Mouse (Mus musculus): ENCODE measurements at regions not wholly inside any gene's neighbourhood (a gene's known extent, or its start where the extent isn't known, plus 50 kb on each side); places are given as distances from the start of the nearest gene placed in this dataset.

GRCm38 (mm10) chr3:38207867-38208266 lies 276.8 kb downstream of the Ankrd50 start:
- no peak overlapping the region for H3K4me2 ChIP-seq (ENCODE audit: low read length)
- no peaks in the 10 kb centered on the region for H3K9me3 ChIP-seq (ENCODE audit: control insufficient read depth, low read length)
- 88% methylated on average over 1 of the region's 1 CpGs for WGBS
- no peaks in the 10 kb centered on the region for H3K27me3 ChIP-seq (ENCODE audit: control insufficient read depth, insufficient read depth, low read length)
- no peak for ATAC-seq (ENCODE audit: insufficient number of reproducible peaks, insufficient read depth, low FRiP score, low read depth)
- H3K9ac ChIP-seq (ENCODE audit: low read length): no peak overlapping the region
- H3K36me3 ChIP-seq (ENCODE audit: control insufficient read depth, insufficient read depth, low read length): no peaks in the 10 kb centered on the region
- H3K4me1 ChIP-seq (ENCODE audit: control insufficient read depth in 2 of 2, insufficient read depth in 2 of 2, low read length in 2 of 2): 0 out of 4 replicates have a peak, but pooled peaks cover 0 to 2% of the 10 kb centered on the region in 2 experiments
- no peak overlapping the region for H3K27ac ChIP-seq (replicated peaks in 1 of 2; ENCODE audit: control insufficient read depth in 1 of 2, insufficient read depth in 1 of 2, low read depth in 2 of 2, low read length in 2 of 2)
- no peak overlapping the region for H3K4me3 ChIP-seq (ENCODE audit: control insufficient read depth in 1 of 2, insufficient read depth in 1 of 2, low read depth in 1 of 2, low read length in 2 of 2)

GRCm38 (mm10) chr3:38201861-38202656 lies 282.6 kb downstream of the Ankrd50 start:
- no peak for ATAC-seq (ENCODE audit: insufficient number of reproducible peaks, insufficient read depth, low FRiP score, low read depth)
- WGBS: 54% methylated on average over 10 of the region's 10 CpGs
- Histone ChIP-seq H3K36me3 (ENCODE audit: control insufficient read depth, insufficient read depth, low read length) (no peaks in the 10 kb centered on the region), H3K4me3 (ENCODE audit: control insufficient read depth in 1 of 2, insufficient read depth in 1 of 2, low read depth in 1 of 2, low read length in 2 of 2) (no peak overlapping the region), H3K27ac (replicated peaks in 1 of 2; ENCODE audit: control insufficient read depth in 1 of 2, insufficient read depth in 1 of 2, low read depth in 2 of 2, low read length in 2 of 2) (no peak overlapping the region), H3K9me3 (ENCODE audit: control insufficient read depth, low read length) (no peaks in the 10 kb centered on the region), H3K27me3 (ENCODE audit: control insufficient read depth, insufficient read depth, low read length) (no peaks in the 10 kb centered on the region), H3K9ac (ENCODE audit: low read length) (no peak overlapping the region), H3K4me2 (ENCODE audit: low read length) (no peak overlapping the region), H3K4me1 (ENCODE audit: control insufficient read depth in 2 of 2, insufficient read depth in 2 of 2, low read length in 2 of 2) (no peaks in the 10 kb centered on the region)

GRCm38 (mm10) chr3:38194001-38194400 lies 290.6 kb downstream of the Ankrd50 start:
- Histone ChIP-seq H3K36me3 (ENCODE audit: control insufficient read depth, insufficient read depth, low read length) (no peaks in the 10 kb centered on the region), H3K4me2 (ENCODE audit: low read length) (no peak overlapping the region), H3K9me3 (ENCODE audit: control insufficient read depth, low read length) (no peaks in the 10 kb centered on the region), H3K4me1 (ENCODE audit: control insufficient read depth in 2 of 2, insufficient read depth in 2 of 2, low read length in 2 of 2) (no peaks in the 10 kb centered on the region), H3K4me3 (ENCODE audit: control insufficient read depth in 1 of 2, insufficient read depth in 1 of 2, low read depth in 1 of 2, low read length in 2 of 2) (no peak overlapping the region), H3K9ac (ENCODE audit: low read length) (no peak overlapping the region), H3K27me3 (ENCODE audit: control insufficient read depth, insufficient read depth, low read length) (no peaks in the 10 kb centered on the region), H3K27ac (replicated peaks in 1 of 2; ENCODE audit: control insufficient read depth in 1 of 2, insufficient read depth in 1 of 2, low read depth in 2 of 2, low read length in 2 of 2) (no peak overlapping the region)
- ATAC-seq (ENCODE audit: insufficient number of reproducible peaks, insufficient read depth, low FRiP score, low read depth): no peak
- 68% methylated on average over 4 of the region's 4 CpGs for WGBS

- no peaks in the 10 kb centered on the region for H3K4me1 ChIP-seq (ENCODE audit: control insufficient read depth in 2 of 2, insufficient read depth in 2 of 2, low read length in 2 of 2)
- no peaks in the 10 kb centered on the region for H3K36me3 ChIP-seq (ENCODE audit: control insufficient read depth, insufficient read depth, low read length)
- no peak for ATAC-seq (ENCODE audit: insufficient number of reproducible peaks, insufficient read depth, low FRiP score, low read depth)
- no peaks in the 10 kb centered on the region for H3K27me3 ChIP-seq (ENCODE audit: control insufficient read depth, insufficient read depth, low read length)
- no peak overlapping the region for H3K9ac ChIP-seq (ENCODE audit: low read length)
- H3K4me3 ChIP-seq (ENCODE audit: control insufficient read depth in 1 of 2, insufficient read depth in 1 of 2, low read depth in 1 of 2, low read length in 2 of 2): no peak overlapping the region
- no peak overlapping the region for H3K4me2 ChIP-seq (ENCODE audit: low read length)
- no peaks in the 10 kb centered on the region for H3K9me3 ChIP-seq (ENCODE audit: control insufficient read depth, low read length)
- H3K27ac ChIP-seq (replicated peaks in 1 of 2; ENCODE audit: control insufficient read depth in 1 of 2, insufficient read depth in 1 of 2, low read depth in 2 of 2, low read length in 2 of 2): no peak overlapping the region
- 81% methylated on average over 3 of the region's 3 CpGs for WGBS
Measured at GRCm38 (mm10) chr3:38187406-38187896, 297.2 kb downstream of the Ankrd50 start.

GRCm38 (mm10) chr3:38186503-38186902 lies 298.1 kb downstream of the Ankrd50 start:
- no peaks in the 10 kb centered on the region for H3K9me3 ChIP-seq (ENCODE audit: control insufficient read depth, low read length)
- H3K4me3 ChIP-seq (ENCODE audit: control insufficient read depth in 1 of 2, insufficient read depth in 1 of 2, low read depth in 1 of 2, low read length in 2 of 2): no peak overlapping the region
- H3K36me3 ChIP-seq (ENCODE audit: control insufficient read depth, insufficient read depth, low read length): no peaks in the 10 kb centered on the region
- ATAC-seq (ENCODE audit: insufficient number of reproducible peaks, insufficient read depth, low FRiP score, low read depth): no peak
- H3K27ac ChIP-seq (replicated peaks in 1 of 2; ENCODE audit: control insufficient read depth in 1 of 2, insufficient read depth in 1 of 2, low read depth in 2 of 2, low read length in 2 of 2): no peak overlapping the region
- H3K4me2 ChIP-seq (ENCODE audit: low read length): no peak overlapping the region
- no peaks in the 10 kb centered on the region for H3K27me3 ChIP-seq (ENCODE audit: control insufficient read depth, insufficient read depth, low read length)
- H3K4me1 ChIP-seq (ENCODE audit: control insufficient read depth in 2 of 2, insufficient read depth in 2 of 2, low read length in 2 of 2): no peaks in the 10 kb centered on the region
- H3K9ac ChIP-seq (ENCODE audit: low read length): no peak overlapping the region
- WGBS: 71% methylated on average over 1 of the region's 1 CpGs

- Histone ChIP-seq H3K4me3 (ENCODE audit: control insufficient read depth in 1 of 2, insufficient read depth in 1 of 2, low read depth in 1 of 2, low read length in 2 of 2) (no peak overlapping the region), H3K27ac (replicated peaks in 1 of 2; ENCODE audit: control insufficient read depth in 1 of 2, insufficient read depth in 1 of 2, low read depth in 2 of 2, low read length in 2 of 2) (no peak overlapping the region), H3K4me2 (ENCODE audit: low read length) (no peak overlapping the region), H3K9me3 (ENCODE audit: control insufficient read depth, low read length) (no peaks in the 10 kb centered on the region), H3K36me3 (ENCODE audit: control insufficient read depth, insufficient read depth, low read length) (no peaks in the 10 kb centered on the region), H3K27me3 (ENCODE audit: control insufficient read depth, insufficient read depth, low read length) (no peaks in the 10 kb centered on the region), H3K9ac (ENCODE audit: low read length) (no peak overlapping the region), H3K4me1 (ENCODE audit: control insufficient read depth in 2 of 2, insufficient read depth in 2 of 2, low read length in 2 of 2) (no peaks in the 10 kb centered on the region)
- ATAC-seq (ENCODE audit: insufficient number of reproducible peaks, insufficient read depth, low FRiP score, low read depth): no peak
Measured at GRCm38 (mm10) chr3:38178295-38178694, 306.3 kb downstream of the Ankrd50 start.

GRCm38 (mm10) chr3:38175946-38176345 lies 308.7 kb downstream of the Ankrd50 start:
- no peak overlapping the region for H3K4me3 ChIP-seq (ENCODE audit: control insufficient read depth in 1 of 2, insufficient read depth in 1 of 2, low read depth in 1 of 2, low read length in 2 of 2)
- 88% methylated on average over 12 of the region's 12 CpGs for WGBS
- H3K36me3 ChIP-seq (ENCODE audit: control insufficient read depth, insufficient read depth, low read length): no peaks in the 10 kb centered on the region
- no peaks in the 10 kb centered on the region for H3K4me1 ChIP-seq (ENCODE audit: control insufficient read depth in 2 of 2, insufficient read depth in 2 of 2, low read length in 2 of 2)
- no peaks in the 10 kb centered on the region for H3K27me3 ChIP-seq (ENCODE audit: control insufficient read depth, insufficient read depth, low read length)
- no peak overlapping the region for H3K27ac ChIP-seq (replicated peaks in 1 of 2; ENCODE audit: control insufficient read depth in 1 of 2, insufficient read depth in 1 of 2, low read depth in 2 of 2, low read length in 2 of 2)
- no peak overlapping the region for H3K4me2 ChIP-seq (ENCODE audit: low read length)
- H3K9me3 ChIP-seq (ENCODE audit: control insufficient read depth, low read length): no peaks in the 10 kb centered on the region
- no peak overlapping the region for H3K9ac ChIP-seq (ENCODE audit: low read length)
- no peak for ATAC-seq (ENCODE audit: insufficient number of reproducible peaks, insufficient read depth, low FRiP score, low read depth)

Data from heart, embryonic 14.5 days (tissue).